8 mouse cellular contexts compared by ENCODE assay signal in genomic region chr19:5803881-5804279, GRCm38 (mm10). TPM values are rescaled to one million over a fixed set of nuclear protein-coding genes. Genes with fewer than 3 reads are reported as not detected.
A peak's percentile ranks its signal among the peaks of the same experiment; 100 is the strongest.
DNase-seq lines count a peak whose midpoint lies in the region; ATAC-seq and TF ChIP-seq lines count a peak whose summit lies in the region.

No protein-coding gene starts in this region.

- intact Hi-C loops in gastrocnemius, adult 2 months (cut with DNase I) = loop anchor here (1.0 kb wide), 1 partner anchor 41 kb away; no protein-coding TSS in a partner anchor
- intact Hi-C loops in left cerebral cortex, postnatal 4 days (cut with DNase I) = no loop called here

- H3K9me3 ChIP-seq in liver, embryonic 13.5 days (replicated peaks) = no peaks in the 10 kb centered on the region

- 5% methylated on average over 16 of the region's 16 CpGs for WGBS in thymus, adult 2 months
- 2% methylated on average over 16 of the region's 16 CpGs for WGBS in liver, embryonic 13.5 days (ENCODE audit: insufficient replicate concordance)

- peak overlapping the region; percentile 80 for H3K4me3 ChIP-seq in gastrocnemius, adult 2 months
- peak overlapping the region; percentile 38 for H3K4me3 ChIP-seq in thymus, adult 2 months (ENCODE audit: control insufficient read depth, insufficient read depth, low read length)
- H3K4me3 ChIP-seq in liver, embryonic 13.5 days (replicated peaks) = peak overlapping the region; percentile 94

- H3K27ac ChIP-seq in gastrocnemius, adult 2 months = peak overlapping the region; percentile 100
- H3K27ac ChIP-seq in thymus, adult 2 months (ENCODE audit: control insufficient read depth, insufficient read depth, low read length) = peak overlapping the region; percentile 94
- H3K27ac ChIP-seq in liver, embryonic 13.5 days = peak overlapping the region; percentile 99

- ATAC-seq in liver, embryonic 13.5 days (ENCODE audit: low read depth) = peak; percentile 19; the same call in 1 of the 2 replicates

- TF ChIP-seq CTCF in gastrocnemius, adult 2 months (IDR thresholded peaks at IDR 0.05) = no peak
- no peak for TF ChIP-seq CTCF in thymus, adult 2 months (IDR thresholded peaks at IDR 0.05; ENCODE audit: borderline replicate concordance, control insufficient read depth, extremely low read depth, insufficient read depth, low read length, poor library complexity)

- H3K9ac ChIP-seq in liver, embryonic 13.5 days = peak overlapping the region; percentile 87

- peak overlapping the region; percentile 89 for H3K4me2 ChIP-seq in liver, embryonic 13.5 days

- peak; percentile 60 for DNase-seq in gastrocnemius, adult 2 months
- no peak for DNase-seq in gastrocnemius, adult 18-20 months (ENCODE audit: low spot score)
- DNase-seq in thymus, adult 2 months = no peak
- DNase-seq in thymus, postnatal 0 days (ENCODE audit: low spot score) = no peak
- DNase-seq in liver, embryonic 13.5 days = no peak
- DNase-seq in ovary, postnatal 36 days (ENCODE audit: low spot score) = no peak
- no peak for DNase-seq in left cerebral cortex, postnatal 4 days
- no peak for DNase-seq in left cerebral cortex, adult 11 months (ENCODE audit: low spot score)

- H3K27me3 ChIP-seq in thymus, adult 2 months (ENCODE audit: control insufficient read depth, insufficient read depth, low read length) = no peaks in the 10 kb centered on the region
- H3K27me3 ChIP-seq in liver, embryonic 13.5 days = no peaks in the 10 kb centered on the region

- H3K36me3 ChIP-seq in thymus, adult 2 months (ENCODE audit: control insufficient read depth, insufficient read depth, low read length) = peaks cover 3% of the 10 kb centered on the region
- peaks cover 21% of the 10 kb centered on the region for H3K36me3 ChIP-seq in liver, embryonic 13.5 days

- peaks cover 28% of the 10 kb centered on the region for H3K4me1 ChIP-seq in thymus, adult 2 months (replicated peaks; ENCODE audit: control insufficient read depth, insufficient read depth, low read length)
- H3K4me1 ChIP-seq in liver, embryonic 13.5 days (replicated peaks) = peaks cover 58% of the 10 kb centered on the region

- TF ChIP-seq POLR2A in thymus, adult 2 months (IDR thresholded peaks at IDR 0.05; ENCODE audit: control insufficient read depth, extremely low read depth, insufficient read depth, low read length, poor library complexity) = no peak

RNA-seq across cellular contexts. Expression of gene Scyl1, which starts 32.7 kb away (rescaled TPM):
- total RNA-seq in gastrocnemius, adult 2 months (2021) = 10 to 100 TPM; 71.2 to 78.6 TPM
- total RNA-seq in gastrocnemius, adult 18-20 months (2021) = 10 to 100 TPM; 70.6 to 74.4 TPM
- 107 and 113 TPM in 2 replicates for polyA plus RNA-seq in thymus, adult 2 months (2012; rRNA removed)
- 38.0 and 40.9 TPM in 2 replicates for polyA plus RNA-seq in thymus, postnatal 0 days (2015; fragmentation: Nextera tagmentation; extraction: Ambion mirVana)
- polyA plus RNA-seq in liver, embryonic 13.5 days (2015; fragmentation: Nextera tagmentation; extraction: Ambion mirVana) = 25.2 and 27.5 TPM in 2 replicates
- 10 to 100 TPM; 81.7 to 81.8 TPM for total RNA-seq in left cerebral cortex, postnatal 4 days (2021)

Comparison
In these comparisons a context has a peak if more than half of its experiments do, and no peak if none do; other contexts are left out.
1. H3K4me3 ChIP-seq: peak in every context shown above with its lines; median percentile 94 in liver, embryonic 13.5 days; 80 in gastrocnemius, adult 2 months; 38 in thymus, adult 2 months.